Mouse (Mus musculus): Measurements from ENCODE around the gene Adamts13. TPM values are rescaled to one million over a fixed set of nuclear protein-coding genes. Genes with fewer than 3 reads are reported as not detected.

The Adamts13 gene
- 1 to 10 TPM in 1 of 2 experiments, not detected in 1; 1.2 TPM for total RNA-seq (2023)

DNA sequence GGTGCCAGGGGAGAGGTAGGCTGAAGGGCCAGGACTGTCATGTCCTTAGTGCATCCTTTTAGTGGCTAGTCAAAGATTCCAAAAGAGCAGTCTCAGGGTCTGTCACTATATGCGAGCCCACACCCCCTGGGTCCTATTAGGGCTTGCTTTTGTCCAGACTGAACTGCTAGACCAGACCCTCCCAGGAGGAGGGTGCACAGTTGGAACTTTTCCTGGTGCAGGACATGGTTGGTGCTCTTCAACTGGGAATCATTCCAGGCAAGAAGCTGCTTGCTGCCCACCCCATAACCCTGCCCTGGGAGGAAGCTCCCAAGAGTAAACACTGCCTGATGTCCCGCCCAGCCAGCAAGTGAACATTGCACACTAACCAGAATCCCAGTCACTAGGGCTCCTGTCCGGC is at the start of gene Adamts13:
Gene Adamts13, plus strand, starts transcription at position 301 of the 400 bp plus-strand sequence.

DNA sequence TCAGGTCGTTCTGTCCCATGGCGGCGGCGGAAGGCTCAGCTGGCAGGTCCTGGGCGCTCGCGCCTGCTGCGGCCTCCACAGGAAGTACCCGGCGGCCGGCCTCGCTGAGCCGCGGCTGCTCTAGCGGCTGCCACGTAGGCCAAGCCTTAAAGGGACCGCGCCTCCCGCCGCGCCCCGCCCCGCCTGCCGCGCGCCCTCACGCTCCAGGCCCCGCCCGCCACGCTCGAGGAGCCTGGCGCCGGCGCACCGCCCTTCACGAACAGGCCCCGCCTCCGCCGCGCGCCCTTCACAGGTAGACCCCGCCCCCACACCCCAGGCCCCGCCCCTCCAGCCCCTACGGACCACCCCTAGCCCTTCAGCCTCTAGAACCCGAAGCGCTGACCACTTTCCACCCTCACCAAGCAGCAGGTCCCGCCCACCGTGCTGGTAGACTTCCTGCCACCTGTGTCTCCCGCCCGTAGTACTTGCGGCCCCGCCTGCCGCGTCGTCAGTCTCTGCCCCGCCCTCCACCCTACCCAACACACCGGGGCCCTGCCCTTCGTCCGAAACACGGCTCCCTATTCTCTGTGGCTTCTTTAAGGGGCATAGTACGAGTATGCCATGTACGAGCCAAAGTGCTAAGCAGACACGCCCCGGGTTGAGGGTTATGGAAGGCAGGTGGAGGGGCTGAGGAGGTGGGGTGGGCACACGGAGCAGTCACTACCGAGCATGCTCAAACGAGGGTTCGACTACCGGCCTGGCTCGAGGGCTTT is 39.7 kb upstream of the Adamts13 start, which contains the start of the genes Surf4 and Stkld1:
Gene Surf4, minus strand, starts transcription at position 625 of the 752 bp plus-strand sequence.
Gene Stkld1, plus strand, starts transcription at position 744 of the 752 bp plus-strand sequence.

GRCm38 (mm10) chr2:26963923-26964723 is 9.1 kb upstream of the Adamts13 start, which contains the start of gene Rexo4:
Rexo4 (minus strand) TSS chr2:26964386.

DNA sequence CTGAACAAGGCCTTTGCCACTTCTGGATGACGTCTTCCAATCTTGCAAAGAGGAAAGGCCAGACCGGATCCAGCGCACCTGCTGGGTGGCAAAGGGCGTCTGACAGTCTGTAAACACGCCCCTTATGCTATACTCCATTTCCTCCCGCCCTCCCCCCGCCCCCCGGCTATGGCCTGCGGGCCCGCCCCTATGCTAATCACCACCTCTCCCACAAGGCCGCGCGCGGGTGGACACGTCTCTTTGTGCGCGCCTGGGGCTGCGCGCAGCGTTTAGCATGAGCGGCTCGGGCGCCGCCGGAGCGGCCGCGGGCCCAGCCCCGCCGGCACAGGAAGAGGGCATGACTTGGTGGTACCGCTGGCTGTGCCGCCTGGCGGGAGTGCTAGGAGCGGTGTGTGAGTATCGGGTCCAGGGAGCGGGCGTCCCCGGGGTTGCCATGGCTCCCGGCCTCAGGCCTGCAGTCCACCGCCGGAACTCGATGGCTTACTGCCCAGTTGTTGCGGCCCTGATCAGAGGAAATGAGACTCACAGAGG is 36.6 kb downstream of the Adamts13 start, which contains the start of gene Cacfd1:
Gene Cacfd1, plus strand, starts transcription at position 213 of the 531 bp plus-strand sequence.

DNA sequence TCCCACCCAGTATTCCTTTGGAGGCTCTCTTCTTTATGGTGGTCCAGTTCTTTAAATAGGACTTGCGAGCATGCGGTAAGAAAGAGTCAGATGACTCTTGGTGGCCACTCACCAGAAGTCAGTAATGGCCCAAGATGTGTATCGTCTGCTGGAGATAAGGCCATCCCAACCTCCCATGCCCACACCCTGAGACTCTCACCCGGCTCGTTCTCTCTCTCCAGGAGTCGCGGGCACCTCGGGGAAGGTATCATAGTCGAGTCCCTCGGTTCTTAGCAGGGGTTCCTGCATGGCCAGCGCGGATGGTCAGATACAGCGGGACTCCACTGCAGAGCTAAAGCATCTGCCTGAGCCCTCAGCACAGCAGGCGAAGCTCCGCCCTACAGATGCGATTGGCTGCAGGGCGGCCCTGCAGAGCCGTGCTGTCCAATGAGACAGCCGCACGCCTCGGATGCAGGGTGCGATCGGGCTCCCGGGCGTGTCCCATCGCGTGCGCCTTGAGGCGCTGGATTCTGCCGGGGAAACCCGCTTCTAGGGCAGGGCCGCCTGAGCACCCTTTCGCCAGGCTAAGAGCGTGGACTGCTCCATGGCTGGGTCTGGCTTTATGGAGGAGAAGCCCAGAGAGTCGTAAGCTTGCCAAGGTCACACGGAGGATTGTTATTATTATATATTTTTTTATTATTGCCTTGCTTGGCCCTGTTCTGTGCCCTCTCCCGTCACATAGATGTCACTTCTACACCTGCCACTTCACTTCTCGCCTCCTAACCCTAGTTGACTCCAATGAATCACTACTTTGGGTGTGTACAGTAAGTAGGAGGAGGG is 54.6 kb downstream of the Adamts13 start, which contains the start of gene Slc2a6:
Gene Slc2a6, minus strand, starts transcription at position 381 of the 819 bp plus-strand sequence.

Other genes with a start within 250 kb of the Adamts13 start
- gene Abo, start 108.4 kb upstream of the Adamts13 start, total RNA-seq (2023): not detected
- gene Surf6, start 70.5 kb upstream of the Adamts13 start, total RNA-seq (2023): 10 to 100 TPM; 18.2 to 19.2 TPM
- 10 to 100 TPM; 26.6 to 28.0 TPM for gene Med22, start 62.7 kb upstream of the Adamts13 start, total RNA-seq (2023)
- 100 to 1,000 TPM; 401 to 433 TPM for gene Rpl7a, start 62.7 kb upstream of the Adamts13 start, total RNA-seq (2023)
- 10 to 100 TPM; 13.1 to 15.8 TPM for gene Surf2, start 57.0 kb upstream of the Adamts13 start, total RNA-seq (2023)
- gene Surf1, start 56.9 kb upstream of the Adamts13 start, total RNA-seq (2023): 10 to 100 TPM; 37.0 to 42.5 TPM
- 100 to 1,000 TPM in 1 of 2 experiments, 10 to 100 TPM in 1; 96.2 to 102 TPM for gene Surf4, start 39.5 kb upstream of the Adamts13 start, total RNA-seq (2023)
- gene Stkld1, start 39.4 kb upstream of the Adamts13 start, total RNA-seq (2023): under 1 TPM; 0.18 to 0.26 TPM
- 10 to 100 TPM; 22.6 to 23.2 TPM for gene Rexo4, start 9.0 kb upstream of the Adamts13 start, total RNA-seq (2023)
- gene Cacfd1, start 36.5 kb downstream of the Adamts13 start, total RNA-seq (2023): 10 to 100 TPM; 10.7 to 12.2 TPM
- 10 to 100 TPM; 79.5 to 88.4 TPM for gene Slc2a6, start 54.6 kb downstream of the Adamts13 start, total RNA-seq (2023)
- not detected for gene Mymk, start 98.8 kb downstream of the Adamts13 start, total RNA-seq (2023)
- gene Adamtsl2, start 106.0 kb downstream of the Adamts13 start, total RNA-seq (2023): 1 to 10 TPM in 1 of 2 experiments, not detected in 1; 1.3 TPM
- gene Fam163b, start 169.1 kb downstream of the Adamts13 start, total RNA-seq (2023): not detected
- gene Dbh, start 191.8 kb downstream of the Adamts13 start, total RNA-seq (2023): not detected

Data from neutrophil, adult 83 days (primary cell).